ENCODE assay signal across 10 mouse cellular contexts in the genomic region with DNA sequence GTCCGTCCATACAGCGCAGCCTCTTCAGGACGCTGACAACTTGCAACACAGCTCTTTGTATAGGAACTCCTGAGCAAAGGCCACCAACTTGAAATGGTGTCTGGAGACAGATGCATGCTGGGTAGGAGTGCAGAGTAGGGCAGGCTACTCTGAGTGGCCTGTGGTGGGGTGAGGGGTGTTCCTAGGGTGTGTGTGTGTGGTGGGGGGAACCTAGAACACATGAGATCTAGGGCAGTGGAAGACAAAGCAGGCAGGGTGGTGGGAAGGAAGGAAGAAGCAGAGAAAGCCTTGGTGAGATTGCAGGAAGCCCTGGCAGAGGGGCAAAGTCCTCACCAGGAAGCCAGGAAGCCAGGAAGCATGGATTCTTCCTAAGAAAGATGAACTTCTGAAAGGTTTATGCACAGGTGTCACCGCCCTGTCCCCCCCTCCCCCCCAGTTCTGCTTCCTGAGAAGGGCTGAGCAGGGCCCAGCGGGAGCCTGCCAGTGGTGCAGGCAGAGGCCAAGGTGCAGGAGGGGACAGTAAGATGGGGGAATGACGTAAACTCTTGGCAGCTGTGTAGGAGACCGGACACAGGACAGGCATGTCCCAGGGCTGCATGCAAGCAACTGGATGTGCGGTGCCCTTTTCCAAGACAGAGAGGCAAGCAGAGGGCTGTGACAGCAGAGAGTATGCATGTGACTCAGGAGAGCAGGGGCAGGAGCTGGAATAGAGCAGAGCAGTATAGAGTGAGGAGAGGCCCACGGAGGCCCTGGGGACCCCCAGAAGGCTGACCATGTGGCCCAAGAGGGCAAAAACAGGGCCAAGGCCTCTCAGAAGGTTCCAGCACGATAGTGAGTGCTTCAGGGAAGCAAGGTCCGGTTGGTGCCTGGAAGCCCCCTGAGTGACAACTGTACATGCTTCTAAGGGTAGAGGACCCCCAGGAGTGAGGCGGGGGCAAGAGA. TPM values are rescaled to one million over a fixed set of nuclear protein-coding genes. Genes with fewer than 3 reads are reported as not detected.
DNase-seq lines count a peak whose midpoint lies in the region; ATAC-seq and TF ChIP-seq lines count a peak whose summit lies in the region.
"Had no signal": no experiment of that assay in that cellular context is flagged by ENCODE, and none has a peak within 500 bp of the region (broad histone marks: within the 10 kb centered on the region; RNA-seq: fewer than 3 reads in every experiment).

No protein-coding gene starts in this region.

- peaks cover 19% of the 10 kb centered on the region for H3K4me1 ChIP-seq in hindbrain, postnatal 0 days (ENCODE audit: insufficient read depth, low read length)
- H3K4me1 ChIP-seq in liver, embryonic 13.5 days (replicated peaks): peaks cover 48% of the 10 kb centered on the region
- peaks cover 67% of the 10 kb centered on the region for H3K4me1 ChIP-seq in neural tube, embryonic 15.5 days

- ATAC-seq in hindbrain, postnatal 0 days: no peak
- ATAC-seq in liver, embryonic 13.5 days (ENCODE audit: low read depth): peak; percentile 30
- ATAC-seq in neural tube, embryonic 15.5 days (ENCODE audit: low FRiP score): no peak

- H3K36me3 ChIP-seq in hindbrain, postnatal 0 days (ENCODE audit: insufficient read depth, low read length): no peaks in the 10 kb centered on the region
- H3K36me3 ChIP-seq in liver, embryonic 13.5 days: no peaks in the 10 kb centered on the region
- no peaks in the 10 kb centered on the region for H3K36me3 ChIP-seq in neural tube, embryonic 15.5 days

- no peaks in the 10 kb centered on the region for H3K27me3 ChIP-seq in hindbrain, postnatal 0 days (ENCODE audit: insufficient read depth, low read length)
- H3K27me3 ChIP-seq in liver, embryonic 13.5 days: peaks cover 48% of the 10 kb centered on the region
- no peaks in the 10 kb centered on the region for H3K27me3 ChIP-seq in neural tube, embryonic 15.5 days (replicated peaks)

- DNase-seq in adrenal gland, postnatal 25 days: peak; percentile 43
- DNase-seq in gastrocnemius, adult 8-10 months (ENCODE audit: low spot score in 2 of 2): peak; percentile 49 to 68
- no peak for DNase-seq in hindbrain, postnatal 0 days (ENCODE audit: low spot score)
- no peak for DNase-seq in liver, embryonic 13.5 days
- DNase-seq in T-cell, adult 2 months (ENCODE audit: low spot score): no peak
- DNase-seq in right cerebral cortex, postnatal 36 days (ENCODE audit: low spot score in 2 of 2): no peak
- no peak for DNase-seq in urinary bladder, adult 18-20 months (ENCODE audit: low spot score in 2 of 2)

- no peak for TF ChIP-seq CTCF in hindbrain, postnatal 0 days (IDR thresholded peaks at IDR 0.05; ENCODE audit: low read depth)

- 36% methylated on average over 12 of the region's 12 CpGs for WGBS in hindbrain, postnatal 0 days
- 32% methylated on average over 12 of the region's 12 CpGs for WGBS in liver, embryonic 13.5 days (ENCODE audit: insufficient replicate concordance)
- WGBS in neural tube, embryonic 15.5 days: 35% methylated on average over 12 of the region's 12 CpGs

- H3K9me3 ChIP-seq in hindbrain, postnatal 0 days (ENCODE audit: low read length): no peaks in the 10 kb centered on the region
- H3K9me3 ChIP-seq in liver, embryonic 13.5 days (replicated peaks): no peaks in the 10 kb centered on the region
- H3K9me3 ChIP-seq in neural tube, embryonic 15.5 days (replicated peaks): no peaks in the 10 kb centered on the region

- 0 out of 2 replicates have a peak overlapping the region, but pooled peaks have one; percentile 0 for H3K4me2 ChIP-seq in hindbrain, postnatal 0 days (ENCODE audit: low read depth, low read length)
- peak overlapping the region; percentile 25; the same call in 1 of the 2 replicates for H3K4me2 ChIP-seq in liver, embryonic 13.5 days
- peak overlapping the region; percentile 21 for H3K4me2 ChIP-seq in neural tube, embryonic 15.5 days

- H3K27ac ChIP-seq in hindbrain, postnatal 0 days: peak overlapping the region; percentile 58
- peak overlapping the region; percentile 74 for H3K27ac ChIP-seq in liver, embryonic 13.5 days
- H3K27ac ChIP-seq in neural tube, embryonic 15.5 days (replicated peaks): peak overlapping the region; percentile 75

- no peak overlapping the region for H3K4me3 ChIP-seq in hindbrain, postnatal 0 days (ENCODE audit: low read length)
- H3K4me3 ChIP-seq in liver, embryonic 13.5 days (replicated peaks): no peak overlapping the region
- no peak overlapping the region for H3K4me3 ChIP-seq in neural tube, embryonic 15.5 days (replicated peaks)

- H3K9ac ChIP-seq in hindbrain, postnatal 0 days (replicated peaks; ENCODE audit: low read length): no peak overlapping the region
- no peak overlapping the region for H3K9ac ChIP-seq in liver, embryonic 13.5 days
- H3K9ac ChIP-seq in neural tube, embryonic 15.5 days (replicated peaks): no peak overlapping the region

RNA-seq across cellular contexts. Expression of a gene that starts 11.3 kb away (rescaled TPM):
- total RNA-seq in adrenal gland, postnatal 25 days (2021): 8.7 and 9.3 TPM in 2 replicates
- 10 to 100 TPM in 2 of 4 experiments, 1 to 10 TPM in 2; 8.7 to 18.0 (median 12.0) TPM for total RNA-seq in gastrocnemius, adult 8-10 months (2022)
- 37.2 and 40.0 TPM in 2 replicates for total RNA-seq in hindbrain, postnatal 0 days (2014; rRNA removed)
- polyA plus RNA-seq in hindbrain, postnatal 0 days (2015; fragmentation: Nextera tagmentation; extraction: Ambion mirVana): 14.9 and 15.7 TPM in 2 replicates
- polyA plus RNA-seq in liver, embryonic 13.5 days (2015; fragmentation: Nextera tagmentation; extraction: Ambion mirVana): 2.6 and 2.8 TPM in 2 replicates
- 22.5 and 22.8 TPM in 2 replicates for polyA plus RNA-seq in neural tube, embryonic 15.5 days (2015; fragmentation: Nextera tagmentation; extraction: Ambion mirVana)

RNA-seq across cellular contexts. Expression of a gene that starts 17.9 kb away (rescaled TPM):
- 62.8 and 74.9 TPM in 2 replicates for total RNA-seq in adrenal gland, postnatal 25 days (2021)
- total RNA-seq in gastrocnemius, adult 8-10 months (2022): under 1 TPM in 1 of 4 experiments, not detected in 3; 0.15 TPM
- total RNA-seq in hindbrain, postnatal 0 days (2014; rRNA removed): 318 and 347 TPM in 2 replicates
- polyA plus RNA-seq in hindbrain, postnatal 0 days (2015; fragmentation: Nextera tagmentation; extraction: Ambion mirVana): 229 and 237 TPM in 2 replicates
- polyA plus RNA-seq in liver, embryonic 13.5 days (2015; fragmentation: Nextera tagmentation; extraction: Ambion mirVana): 0.05 TPM in 1 of 2 replicates, not detected in the other
- polyA plus RNA-seq in neural tube, embryonic 15.5 days (2015; fragmentation: Nextera tagmentation; extraction: Ambion mirVana): 127 and 139 TPM in 2 replicates
- total RNA-seq: neutrophil, adult 5-6 weeks had no signal

RNA-seq across cellular contexts. Expression of a gene that starts 33.7 kb away (rescaled TPM):
- not detected in 2 replicates for total RNA-seq in adrenal gland, postnatal 25 days (2021)
- not detected for total RNA-seq in gastrocnemius, adult 8-10 months (2022)
- 9.8 and 28.6 TPM in 2 replicates for total RNA-seq in hindbrain, postnatal 0 days (2014; rRNA removed)
- 44.5 and 46.3 TPM in 2 replicates for polyA plus RNA-seq in hindbrain, postnatal 0 days (2015; fragmentation: Nextera tagmentation; extraction: Ambion mirVana)
- polyA plus RNA-seq in liver, embryonic 13.5 days (2015; fragmentation: Nextera tagmentation; extraction: Ambion mirVana): 2.2 and 2.3 TPM in 2 replicates
- 81.1 and 86.0 TPM in 2 replicates for polyA plus RNA-seq in neural tube, embryonic 15.5 days (2015; fragmentation: Nextera tagmentation; extraction: Ambion mirVana)
- total RNA-seq: neutrophil, adult 5-6 weeks had no signal

RNA-seq across cellular contexts. Expression of a gene that starts 45.2 kb away (rescaled TPM):
- total RNA-seq in adrenal gland, postnatal 25 days (2021): not detected in 2 replicates
- under 1 TPM in 1 of 4 experiments, not detected in 3; 0.11 TPM for total RNA-seq in gastrocnemius, adult 8-10 months (2022)
- 0.47 and 0.50 TPM in 2 replicates for total RNA-seq in hindbrain, postnatal 0 days (2014; rRNA removed)
- polyA plus RNA-seq in hindbrain, postnatal 0 days (2015; fragmentation: Nextera tagmentation; extraction: Ambion mirVana): 1.2 and 1.5 TPM in 2 replicates
- not detected in 2 replicates for polyA plus RNA-seq in liver, embryonic 13.5 days (2015; fragmentation: Nextera tagmentation; extraction: Ambion mirVana)
- polyA plus RNA-seq in neural tube, embryonic 15.5 days (2015; fragmentation: Nextera tagmentation; extraction: Ambion mirVana): 0.34 and 0.90 TPM in 2 replicates
- total RNA-seq: adrenal gland, adult 18-20 months; neutrophil, adult 5-6 weeks had no signal

RNA-seq across cellular contexts. Expression of a gene that starts 51.6 kb away (rescaled TPM):
- total RNA-seq in adrenal gland, postnatal 25 days (2021): 17.9 and 24.1 TPM in 2 replicates
- 1 to 10 TPM; 2.4 to 4.1 (median 3.5) TPM for total RNA-seq in gastrocnemius, adult 8-10 months (2022)
- total RNA-seq in hindbrain, postnatal 0 days (2014; rRNA removed): 19.4 and 36.4 TPM in 2 replicates
- 18.1 and 19.3 TPM in 2 replicates for polyA plus RNA-seq in hindbrain, postnatal 0 days (2015; fragmentation: Nextera tagmentation; extraction: Ambion mirVana)
- 6.1 and 6.6 TPM in 2 replicates for polyA plus RNA-seq in liver, embryonic 13.5 days (2015; fragmentation: Nextera tagmentation; extraction: Ambion mirVana)
- 19.3 and 19.7 TPM in 2 replicates for polyA plus RNA-seq in neural tube, embryonic 15.5 days (2015; fragmentation: Nextera tagmentation; extraction: Ambion mirVana)

Comparison
In these comparisons a context has a peak if more than half of its experiments do, and no peak if none do; other contexts are left out.
1. DNase-seq: peak in adrenal gland, postnatal 25 days (single experiment) and gastrocnemius, adult 8-10 months (2 of 2); none in hindbrain, postnatal 0 days (single experiment), liver, embryonic 13.5 days (single experiment), T-cell, adult 2 months (single experiment), right cerebral cortex, postnatal 36 days (0 of 2) and urinary bladder, adult 18-20 months (0 of 2).
2. RNA of a gene that starts 17.9 kb away (total RNA-seq): 318 to 347 TPM in hindbrain, postnatal 0 days and 62.8 to 74.9 TPM in adrenal gland, postnatal 25 days; 0.15 TPM in gastrocnemius, adult 8-10 months; every median in the first group is over 10 times any median in the second.
3. Peak in every context shown above with its lines, with median percentiles within 50 percentile points of each other: H3K27ac ChIP-seq and H3K4me2 ChIP-seq.